Mouse (Mus musculus): ENCODE measurements at regions not wholly inside any gene's neighbourhood (a gene's known extent, or its start where the extent isn't known, plus 50 kb on each side); places are given as distances from the start of the nearest gene placed in this dataset.
A peak's percentile ranks its signal among the peaks of the same experiment; 100 is the strongest.
"Not testable (repeated sequence)": the region's sequence is repeated elsewhere in the genome, so short reads cannot be mapped to it uniquely, and the experiment has no call there.

DNA sequence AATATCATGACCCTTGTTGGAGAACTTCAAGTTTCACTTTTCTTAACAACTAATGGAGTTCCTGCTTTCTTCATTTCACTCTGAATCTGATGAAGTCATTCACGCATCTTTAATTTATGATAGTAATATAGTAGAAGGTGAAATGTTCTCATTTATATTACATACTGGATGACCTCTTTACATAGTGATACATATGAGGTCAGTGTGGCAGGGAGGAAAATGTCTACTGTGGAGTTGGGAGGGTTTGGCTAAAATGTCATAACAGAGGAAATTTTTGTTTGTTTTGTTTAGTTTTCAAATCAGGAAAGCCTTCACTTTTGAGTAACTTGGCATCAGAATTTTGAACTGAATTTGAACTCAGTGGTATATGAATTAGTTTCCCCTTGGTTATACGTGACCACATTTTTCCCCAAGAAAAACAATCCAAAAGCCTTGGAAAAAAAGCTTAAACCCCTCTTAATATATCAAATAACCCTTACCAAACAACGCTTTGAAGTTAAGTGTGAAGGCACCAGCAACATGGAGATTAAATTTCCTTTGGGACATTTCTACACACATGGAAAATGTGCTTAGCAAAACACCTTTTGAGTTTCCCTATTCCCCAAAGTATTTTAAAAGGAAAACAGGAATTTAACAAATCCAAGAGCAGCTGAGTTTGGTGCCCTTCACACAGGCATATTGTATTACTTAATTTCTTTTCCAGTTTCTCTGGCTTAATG is 377.6 kb upstream of the Nrsn1 start:
- no peaks in the 10 kb centered on the region for H3K9me3 ChIP-seq (ENCODE audit: control insufficient read depth, low read length)
- WGBS = 59% methylated on average over 3 of the region's 3 CpGs
- ATAC-seq (ENCODE audit: low read depth) = no peak
- no peaks in the 10 kb centered on the region for H3K4me1 ChIP-seq (replicated peaks; ENCODE audit: control insufficient read depth, insufficient read depth, low read length)
- no peak overlapping the region for H3K27ac ChIP-seq (ENCODE audit: low read length)
- no peak overlapping the region for H3K4me2 ChIP-seq (ENCODE audit: low read depth, low read length)
- no peak overlapping the region for H3K4me3 ChIP-seq (ENCODE audit: low read length)
- H3K36me3 ChIP-seq (ENCODE audit: control insufficient read depth, insufficient read depth, low read length) = no peaks in the 10 kb centered on the region
- no peaks in the 10 kb centered on the region for H3K27me3 ChIP-seq (ENCODE audit: control insufficient read depth, insufficient read depth, low read depth, low read length)
- no peak overlapping the region for H3K9ac ChIP-seq (ENCODE audit: low read length)

DNA sequence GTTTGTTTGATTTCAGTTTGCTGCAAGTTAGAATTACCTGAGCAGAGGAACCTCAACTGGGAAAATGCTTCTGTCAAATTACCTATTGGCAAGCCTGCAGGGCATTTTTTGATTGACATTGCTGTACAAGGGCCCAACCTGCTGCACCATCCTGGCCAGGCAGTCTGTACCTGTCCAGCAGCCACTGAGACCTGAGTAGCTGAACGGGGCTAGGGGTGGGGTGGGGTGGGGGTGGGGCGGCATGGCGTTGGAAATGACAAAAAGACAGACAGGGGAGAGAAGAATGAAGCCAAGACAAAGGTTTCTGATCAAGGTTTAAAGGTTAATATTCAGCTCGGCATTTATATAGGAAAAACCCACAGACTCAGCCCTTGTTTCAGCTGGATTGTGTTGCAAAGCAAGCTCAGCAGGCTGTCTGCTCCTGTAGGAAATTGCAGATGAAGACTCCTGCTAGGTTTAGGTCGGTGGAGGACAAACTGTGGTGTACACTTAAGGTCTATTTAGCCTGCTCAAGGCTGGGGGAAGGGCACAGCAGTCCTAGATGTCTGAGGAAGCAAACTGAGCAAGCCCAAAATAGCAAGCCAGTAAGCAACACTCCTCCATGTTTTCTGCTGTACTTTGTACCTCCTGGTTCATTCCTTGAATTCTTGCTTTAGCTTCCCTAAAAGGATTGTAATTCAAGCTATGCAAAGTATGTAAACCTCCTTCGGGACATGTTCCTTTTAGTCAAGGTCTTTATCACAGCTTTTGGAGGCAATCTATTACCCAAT is 369.4 kb upstream of the Nrsn1 start:
- ATAC-seq (ENCODE audit: low read depth) = 0 out of 2 replicates have a peak, but pooled peaks have one; percentile 26
- Histone ChIP-seq H3K36me3 (ENCODE audit: control insufficient read depth, insufficient read depth, low read length) (no peaks in the 10 kb centered on the region), H3K9ac (ENCODE audit: low read length) (no peak overlapping the region), H3K4me1 (replicated peaks; ENCODE audit: control insufficient read depth, insufficient read depth, low read length) (0 out of 2 replicates have a peak, but pooled peaks cover 4% of the 10 kb centered on the region), H3K9me3 (ENCODE audit: control insufficient read depth, low read length) (no peaks in the 10 kb centered on the region), H3K27ac (ENCODE audit: low read length) (no peak overlapping the region), H3K4me3 (ENCODE audit: low read length) (no peak overlapping the region), H3K4me2 (ENCODE audit: low read depth, low read length) (no peak overlapping the region), H3K27me3 (ENCODE audit: control insufficient read depth, insufficient read depth, low read depth, low read length) (no peaks in the 10 kb centered on the region)
- 13% methylated on average over 6 of the region's 6 CpGs for WGBS

DNA sequence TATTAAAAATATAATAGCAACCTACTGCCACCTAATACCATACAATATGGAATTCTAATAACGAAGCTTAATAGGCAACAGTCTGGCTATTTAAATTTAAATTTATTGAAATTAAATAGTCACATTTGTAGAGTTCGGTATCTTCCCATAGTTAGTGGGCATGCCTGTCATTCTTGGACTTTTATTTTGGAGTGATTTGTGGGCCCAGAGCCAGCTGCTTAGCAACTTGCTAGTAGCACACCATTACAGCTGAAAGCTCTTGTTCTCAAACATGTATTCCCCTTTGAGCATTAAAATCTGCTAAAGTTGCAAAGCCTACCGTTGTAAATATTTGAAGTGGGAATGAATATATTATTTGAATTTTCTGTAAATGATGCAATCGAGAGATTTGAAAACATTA is 359.2 kb upstream of the Nrsn1 start:
- no peak overlapping the region for H3K9ac ChIP-seq (ENCODE audit: low read length)
- H3K27me3 ChIP-seq (ENCODE audit: control insufficient read depth, insufficient read depth, low read depth, low read length) = no peaks in the 10 kb centered on the region
- ATAC-seq (ENCODE audit: low read depth) = no peak
- 55% methylated on average over 4 of the region's 4 CpGs for WGBS
- H3K36me3 ChIP-seq (ENCODE audit: control insufficient read depth, insufficient read depth, low read length) = no peaks in the 10 kb centered on the region
- no peaks in the 10 kb centered on the region for H3K9me3 ChIP-seq (ENCODE audit: control insufficient read depth, low read length)
- H3K27ac ChIP-seq (ENCODE audit: low read length) = no peak overlapping the region
- H3K4me3 ChIP-seq (ENCODE audit: low read length) = no peak overlapping the region
- no peaks in the 10 kb centered on the region for H3K4me1 ChIP-seq (replicated peaks; ENCODE audit: control insufficient read depth, insufficient read depth, low read length)
- no peak overlapping the region for H3K4me2 ChIP-seq (ENCODE audit: low read depth, low read length)

DNA sequence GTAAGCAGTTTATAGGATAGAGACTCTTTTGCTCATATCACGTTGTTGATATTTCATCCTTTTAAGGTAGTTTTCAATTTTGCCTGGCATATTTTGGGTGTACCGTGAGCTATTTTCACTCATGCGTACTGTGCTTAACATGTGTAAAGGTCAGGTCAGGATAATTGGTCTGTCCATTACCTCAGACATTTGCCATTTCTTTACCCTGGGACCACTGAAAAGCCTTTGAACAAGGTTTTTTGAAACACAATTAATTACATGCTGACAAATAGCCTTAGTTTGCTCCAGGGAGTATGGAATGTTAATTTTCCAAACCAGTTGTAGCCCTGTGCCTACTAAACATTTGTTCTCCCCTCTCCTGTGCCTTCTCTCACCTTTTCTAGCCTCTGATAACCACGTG is 347.3 kb upstream of the Nrsn1 start:
- Histone ChIP-seq H3K4me2 (ENCODE audit: low read depth, low read length) (no peak overlapping the region), H3K9ac (ENCODE audit: low read length) (no peak overlapping the region), H3K9me3 (ENCODE audit: control insufficient read depth, low read length) (no peaks in the 10 kb centered on the region), H3K4me1 (replicated peaks; ENCODE audit: control insufficient read depth, insufficient read depth, low read length) (no peaks in the 10 kb centered on the region), H3K4me3 (ENCODE audit: low read length) (no peak overlapping the region), H3K36me3 (ENCODE audit: control insufficient read depth, insufficient read depth, low read length) (no peaks in the 10 kb centered on the region), H3K27ac (ENCODE audit: low read length) (no peak overlapping the region), H3K27me3 (ENCODE audit: control insufficient read depth, insufficient read depth, low read depth, low read length) (no peaks in the 10 kb centered on the region)
- 73% methylated on average over 4 of the region's 4 CpGs for WGBS
- ATAC-seq (ENCODE audit: low read depth) = no peak

DNA sequence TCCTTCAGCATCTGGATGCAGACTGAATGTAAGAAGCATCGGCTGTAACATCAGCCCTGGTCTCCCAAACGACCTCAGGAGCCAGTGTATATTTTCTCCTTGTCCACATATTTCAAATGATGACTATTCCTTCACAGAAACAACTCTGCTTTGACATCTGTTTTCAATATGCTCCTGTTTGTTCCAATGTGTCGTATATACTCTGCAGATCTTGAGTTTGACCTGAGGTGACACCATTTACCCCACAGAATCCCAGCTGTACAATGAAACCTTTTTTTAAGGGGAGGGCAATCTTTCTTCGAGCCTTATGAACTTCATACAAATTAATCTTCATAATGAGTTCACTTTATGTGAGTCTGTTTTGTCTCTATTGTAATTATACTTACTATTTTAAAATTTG is 341.7 kb upstream of the Nrsn1 start:
- H3K4me2 ChIP-seq (ENCODE audit: low read depth, low read length) = no peak overlapping the region
- H3K27me3 ChIP-seq (ENCODE audit: control insufficient read depth, insufficient read depth, low read depth, low read length) = no peaks in the 10 kb centered on the region
- no peak overlapping the region for H3K27ac ChIP-seq (ENCODE audit: low read length)
- H3K9me3 ChIP-seq (ENCODE audit: control insufficient read depth, low read length) = no peaks in the 10 kb centered on the region
- H3K36me3 ChIP-seq (ENCODE audit: control insufficient read depth, insufficient read depth, low read length) = no peaks in the 10 kb centered on the region
- H3K9ac ChIP-seq (ENCODE audit: low read length) = no peak overlapping the region
- no peak overlapping the region for H3K4me3 ChIP-seq (ENCODE audit: low read length)
- ATAC-seq (ENCODE audit: low read depth) = no peak
- H3K4me1 ChIP-seq (replicated peaks; ENCODE audit: control insufficient read depth, insufficient read depth, low read length) = no peaks in the 10 kb centered on the region
- 34% methylated on average over 4 of the region's 4 CpGs for WGBS

DNA sequence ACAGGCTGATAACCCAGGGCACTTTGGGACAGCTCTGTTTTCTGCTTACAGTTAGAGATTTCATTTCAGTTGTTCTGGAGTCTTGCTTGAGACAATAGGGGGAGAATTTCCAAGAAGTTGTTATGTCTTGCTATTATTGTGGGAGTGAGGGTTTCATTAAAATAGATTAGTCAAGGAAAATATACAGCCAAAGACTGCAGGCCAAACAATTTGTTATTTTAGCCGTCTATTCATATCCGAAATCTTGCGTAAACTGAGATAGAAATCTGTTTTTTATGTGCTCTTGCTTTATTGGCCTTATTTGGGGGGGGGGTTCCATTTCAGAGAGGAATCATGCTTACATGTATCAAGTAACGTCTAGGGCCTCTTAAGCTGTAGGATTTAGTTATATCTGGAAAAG is 339.3 kb upstream of the Nrsn1 start:
- no peaks in the 10 kb centered on the region for H3K27me3 ChIP-seq (ENCODE audit: control insufficient read depth, insufficient read depth, low read depth, low read length)
- no peak overlapping the region for H3K27ac ChIP-seq (ENCODE audit: low read length)
- H3K9me3 ChIP-seq (ENCODE audit: control insufficient read depth, low read length) = no peaks in the 10 kb centered on the region
- no peak overlapping the region for H3K9ac ChIP-seq (ENCODE audit: low read length)
- ATAC-seq (ENCODE audit: low read depth) = no peak
- H3K36me3 ChIP-seq (ENCODE audit: control insufficient read depth, insufficient read depth, low read length) = no peaks in the 10 kb centered on the region
- no peak overlapping the region for H3K4me3 ChIP-seq (ENCODE audit: low read length)
- no peaks in the 10 kb centered on the region for H3K4me1 ChIP-seq (replicated peaks; ENCODE audit: control insufficient read depth, insufficient read depth, low read length)
- H3K4me2 ChIP-seq (ENCODE audit: low read depth, low read length) = no peak overlapping the region
- whole genome bisulfite sequencing = 55% methylated on average over 4 of the region's 4 CpGs

DNA sequence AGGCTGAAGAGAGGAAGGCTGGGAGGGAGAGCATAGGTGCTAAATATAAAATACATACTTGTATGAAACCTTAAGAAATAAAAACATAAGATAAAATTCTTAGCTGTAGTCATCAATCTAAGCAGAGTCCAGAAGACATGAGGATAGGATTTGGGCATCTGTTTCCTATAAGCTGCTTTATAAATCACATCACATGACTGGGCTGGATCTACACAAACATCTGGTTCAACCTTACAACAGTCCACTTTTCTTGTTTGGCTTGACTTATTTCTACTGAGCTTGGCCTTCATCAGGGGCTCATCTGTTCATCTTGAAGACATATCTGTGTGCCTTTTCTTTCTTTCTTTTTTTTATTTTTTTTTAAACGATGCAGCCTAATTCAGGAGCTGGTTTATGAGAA is 338.9 kb upstream of the Nrsn1 start:
- Histone ChIP-seq H3K27ac (ENCODE audit: low read length) (no peak overlapping the region), H3K4me1 (replicated peaks; ENCODE audit: control insufficient read depth, insufficient read depth, low read length) (no peaks in the 10 kb centered on the region), H3K9ac (ENCODE audit: low read length) (no peak overlapping the region), H3K4me3 (ENCODE audit: low read length) (no peak overlapping the region), H3K4me2 (ENCODE audit: low read depth, low read length) (no peak overlapping the region), H3K9me3 (ENCODE audit: control insufficient read depth, low read length) (no peaks in the 10 kb centered on the region), H3K36me3 (ENCODE audit: control insufficient read depth, insufficient read depth, low read length) (no peaks in the 10 kb centered on the region), H3K27me3 (ENCODE audit: control insufficient read depth, insufficient read depth, low read depth, low read length) (no peaks in the 10 kb centered on the region)
- WGBS = 60% methylated on average over 1 of the region's 1 CpGs
- no peak for ATAC-seq (ENCODE audit: low read depth)

DNA sequence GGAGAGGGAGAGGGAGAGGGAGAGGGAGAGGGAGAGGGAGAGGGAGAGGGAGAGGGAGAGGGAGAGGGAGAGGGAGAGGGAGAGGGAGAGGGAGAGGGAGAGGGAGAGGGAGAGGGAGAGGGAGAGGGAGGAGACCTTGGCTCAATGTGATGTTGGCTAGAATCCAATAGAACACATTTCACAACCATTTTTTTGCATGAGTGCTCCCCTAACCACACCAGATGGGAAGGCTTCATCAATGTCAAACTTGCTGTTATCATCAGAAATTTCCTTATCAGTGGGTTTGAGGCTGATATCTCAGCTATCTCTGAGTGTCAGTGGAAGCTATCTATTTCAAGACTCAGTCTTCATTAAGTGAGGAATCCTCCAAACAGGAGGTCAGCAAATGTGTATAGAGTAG is 331.0 kb upstream of the Nrsn1 start:
- not testable (repeated sequence) for H3K4me2 ChIP-seq (ENCODE audit: low read depth, low read length); ATAC-seq (ENCODE audit: low read depth); H3K27ac ChIP-seq (ENCODE audit: low read length); H3K9ac ChIP-seq (ENCODE audit: low read length); H3K4me1 ChIP-seq (replicated peaks; ENCODE audit: control insufficient read depth, insufficient read depth, low read length); H3K36me3 ChIP-seq (ENCODE audit: control insufficient read depth, insufficient read depth, low read length); H3K9me3 ChIP-seq (ENCODE audit: control insufficient read depth, low read length); H3K27me3 ChIP-seq (ENCODE audit: control insufficient read depth, insufficient read depth, low read depth, low read length); H3K4me3 ChIP-seq (ENCODE audit: low read length)

DNA sequence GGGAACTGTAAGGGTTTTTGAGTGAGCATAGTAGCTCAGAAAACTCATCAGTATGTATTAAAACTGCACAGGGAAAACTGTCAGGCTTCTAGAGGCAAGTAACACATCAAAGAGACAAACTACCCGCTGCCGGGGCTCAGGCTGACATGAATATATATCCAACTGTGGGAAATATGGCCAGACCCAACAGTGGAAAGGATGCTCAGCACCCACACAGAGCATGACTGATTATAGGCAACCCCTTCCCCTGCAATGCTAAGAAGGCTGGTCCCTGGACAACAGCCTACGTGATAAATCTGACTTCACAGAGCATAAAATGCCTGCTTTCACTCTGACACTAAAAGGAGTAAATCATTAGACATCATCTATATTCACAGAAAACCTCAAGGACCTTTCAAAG is 324.3 kb upstream of the Nrsn1 start:
- Histone ChIP-seq H3K9ac (ENCODE audit: low read length) (no peak overlapping the region), H3K4me2 (ENCODE audit: low read depth, low read length) (no peak overlapping the region), H3K36me3 (ENCODE audit: control insufficient read depth, insufficient read depth, low read length) (no peaks in the 10 kb centered on the region), H3K4me1 (replicated peaks; ENCODE audit: control insufficient read depth, insufficient read depth, low read length) (no peaks in the 10 kb centered on the region), H3K9me3 (ENCODE audit: control insufficient read depth, low read length) (no peaks in the 10 kb centered on the region), H3K4me3 (ENCODE audit: low read length) (no peak overlapping the region), H3K27ac (ENCODE audit: low read length) (no peak overlapping the region), H3K27me3 (ENCODE audit: control insufficient read depth, insufficient read depth, low read depth, low read length) (no peaks in the 10 kb centered on the region)
- no peak for ATAC-seq (ENCODE audit: low read depth)
- 75% methylated on average over 3 of the region's 3 CpGs for whole genome bisulfite sequencing
